Mouse (Mus musculus) lung, embryonic 15.5 days (tissue): ENCODE results near the gene Wfdc1. TPM values are rescaled to one million over a fixed set of nuclear protein-coding genes. Genes with fewer than 3 reads are reported as not detected.

Source experiments
- ATAC-seq: fragments of 200-750 bp; cut with Nextera tagmentation; 2 replicates; pipeline ENCODE4 v1.8.0; 2017; ENCODE audit warnings: moderate number of reproducible peaks, borderline replicate concordance; ENCODE audit not compliant: low FRiP score, low TSS enrichment; ENCODE audit errors: extremely low read depth
- H3K27ac ChIP-seq: fragments of 300-500 bp; sonication (generic); 2 replicates; pipeline ENCODE4 v1.5.1; 2015; ENCODE audit warnings: moderate library complexity, mild to moderate bottlenecking, inconsistent platforms
- H3K27me3 ChIP-seq: fragments of 300-500 bp; sonication (generic); 2 replicates; pipeline ENCODE4 v1.6.1; 2015; ENCODE audit warnings: inconsistent platforms
- H3K36me3 ChIP-seq: fragments of 300-500 bp; sonication (generic); 2 replicates; pipeline ENCODE4 v1.6.1; 2015; ENCODE audit warnings: inconsistent platforms
- H3K4me1 ChIP-seq: fragments of 300-500 bp; sonication (generic); 2 replicates; pipeline ENCODE4 v1.6.1; 2015; ENCODE audit warnings: inconsistent platforms
- H3K4me2 ChIP-seq: fragments of 300-500 bp; sonication (generic); 2 replicates; pipeline ENCODE4 v1.6.1; 2015; ENCODE audit warnings: inconsistent platforms, mild to moderate bottlenecking, moderate library complexity
- H3K4me3 ChIP-seq: fragments of 300-500 bp; sonication (generic); 2 replicates; pipeline ENCODE4 v1.5.1; 2015; ENCODE audit warnings: mild to moderate bottlenecking, inconsistent platforms
- H3K9ac ChIP-seq: fragments of 300-500 bp; sonication (generic); 2 replicates; pipeline ENCODE4 v1.6.1; 2015; ENCODE audit warnings: inconsistent platforms
- H3K9me3 ChIP-seq: fragments of 300-500 bp; sonication (generic); 2 replicates; pipeline ENCODE4 v1.6.1; 2016; ENCODE audit warnings: inconsistent platforms
- WGBS: fragments of 180-500 bp; shearing (Covaris S2); methylation state at CpG from one replicate; pipeline ENCODE4 v1.1.7; 2015; 5-methylcytosine and 5-hydroxymethylcytosine counted together
- polyA plus RNA-seq: library from polyadenylated mRNA; unstranded; fragments of >200 nt; fragmentation: Nextera tagmentation; extraction: Ambion mirVana; gene quantifications from 2 replicates; pipeline ENCODE4 v1.2.1, GENCODE M21; 2015

Gene Wfdc1
- polyA plus RNA-seq, 1 experiment from 2014 or later: 6.3 TPM

GRCm38 (mm10) chr8:119627613-119628359 lies 38.4 kb upstream of the Wfdc1 start:
- Histone ChIP-seq H3K36me3 (no peaks in the 10 kb centered on the region), H3K9me3 (no peaks in the 10 kb centered on the region), H3K4me1 (no peaks in the 10 kb centered on the region), H3K4me2 (no peak overlapping the region), H3K27me3 (peaks cover 18% of the 10 kb centered on the region), H3K4me3 (no peak overlapping the region), H3K27ac (no peak overlapping the region), H3K9ac (no peak overlapping the region)
- WGBS: 34% methylated on average over 10 of the region's 10 CpGs
- ATAC-seq: no peak

- H3K4me3 ChIP-seq: no peak overlapping the region
- no peak for ATAC-seq
- no peak overlapping the region for H3K9ac ChIP-seq
- 55% methylated on average over 3 of the region's 3 CpGs for WGBS
- peaks cover 6% of the 10 kb centered on the region; the same call in 1 of the 2 replicates for H3K4me1 ChIP-seq
- no peaks in the 10 kb centered on the region for H3K9me3 ChIP-seq
- H3K36me3 ChIP-seq: no peaks in the 10 kb centered on the region
- H3K27ac ChIP-seq: no peak overlapping the region
- peaks cover 46% of the 10 kb centered on the region for H3K27me3 ChIP-seq
- no peak overlapping the region for H3K4me2 ChIP-seq
Measured at GRCm38 (mm10) chr8:119630841-119631240, 35.3 kb upstream of the Wfdc1 start.

GRCm38 (mm10) chr8:119632246-119632645 lies 33.9 kb upstream of the Wfdc1 start:
- Histone ChIP-seq H3K9me3 (no peaks in the 10 kb centered on the region), H3K4me2 (no peak overlapping the region), H3K4me3 (no peak overlapping the region), H3K27me3 (peaks cover 52% of the 10 kb centered on the region), H3K9ac (no peak overlapping the region), H3K27ac (no peak overlapping the region), H3K36me3 (no peaks in the 10 kb centered on the region), H3K4me1 (peaks cover 6% of the 10 kb centered on the region; the same call in 1 of the 2 replicates)
- ATAC-seq: no peak
- 78% methylated on average over 9 of the region's 9 CpGs for WGBS

GRCm38 (mm10) chr8:119632909-119633308 lies 33.3 kb upstream of the Wfdc1 start:
- Histone ChIP-seq H3K4me2 (no peak overlapping the region), H3K36me3 (no peaks in the 10 kb centered on the region), H3K9ac (no peak overlapping the region), H3K4me3 (no peak overlapping the region), H3K27me3 (peaks cover 52% of the 10 kb centered on the region), H3K27ac (no peak overlapping the region), H3K4me1 (peaks cover 6% of the 10 kb centered on the region; the same call in 1 of the 2 replicates), H3K9me3 (no peaks in the 10 kb centered on the region)
- no peak for ATAC-seq
- WGBS: 43% methylated on average over 29 of the region's 29 CpGs

- ATAC-seq: no peak
- Histone ChIP-seq H3K36me3 (no peaks in the 10 kb centered on the region), H3K27me3 (peaks cover 52% of the 10 kb centered on the region), H3K4me1 (peaks cover 6% of the 10 kb centered on the region; the same call in 1 of the 2 replicates), H3K27ac (no peak overlapping the region), H3K4me3 (no peak overlapping the region), H3K4me2 (no peak overlapping the region; the same call in 1 of the 2 replicates), H3K9ac (no peak overlapping the region), H3K9me3 (no peaks in the 10 kb centered on the region)
- 22% methylated on average over 14 of the region's 14 CpGs for WGBS
Measured at GRCm38 (mm10) chr8:119634616-119635336, 31.4 kb upstream of the Wfdc1 start.

GRCm38 (mm10) chr8:119635378-119635777 lies 30.8 kb upstream of the Wfdc1 start, which contains the start of gene Kcng4:
Gene Kcng4, minus strand, starts transcription at chr8:119635680.
- H3K4me3 ChIP-seq: no peak within 1 kb of the TSS
- H3K9ac ChIP-seq: no peak within 1 kb of the TSS
- H3K4me1 ChIP-seq: peaks cover 6% of the 10 kb centered on the region; the same call in 1 of the 2 replicates
- ATAC-seq: peak; percentile 25; the same call in 1 of the 2 replicates
- H3K9me3 ChIP-seq: no peaks in the 10 kb centered on the region
- peaks cover 52% of the 10 kb centered on the region for H3K27me3 ChIP-seq
- H3K27ac ChIP-seq: no peak within 1 kb of the TSS
- WGBS: 19% methylated on average over 6 of the region's 6 CpGs
- H3K36me3 ChIP-seq: no peaks in the 10 kb centered on the region
- H3K4me2 ChIP-seq: no peak within 1 kb of the TSS; the same call in 1 of the 2 replicates

GRCm38 (mm10) chr8:119635958-119636357 lies 30.2 kb upstream of the Wfdc1 start:
- Histone ChIP-seq H3K9ac (no peak overlapping the region), H3K27me3 (peaks cover 52% of the 10 kb centered on the region), H3K4me3 (no peak overlapping the region), H3K36me3 (no peaks in the 10 kb centered on the region), H3K4me1 (peaks cover 6% of the 10 kb centered on the region; the same call in 1 of the 2 replicates), H3K9me3 (no peaks in the 10 kb centered on the region), H3K4me2 (no peak overlapping the region; the same call in 1 of the 2 replicates), H3K27ac (no peak overlapping the region)
- no peak for ATAC-seq
- WGBS: 43% methylated on average over 2 of the region's 2 CpGs

GRCm38 (mm10) chr8:119636766-119637165 lies 29.4 kb upstream of the Wfdc1 start:
- no peaks in the 10 kb centered on the region for H3K9me3 ChIP-seq
- peaks cover 44% of the 10 kb centered on the region for H3K27me3 ChIP-seq
- peaks cover 6% of the 10 kb centered on the region; the same call in 1 of the 2 replicates for H3K4me1 ChIP-seq
- no peak overlapping the region for H3K9ac ChIP-seq
- H3K27ac ChIP-seq: no peak overlapping the region
- H3K4me3 ChIP-seq: no peak overlapping the region
- H3K36me3 ChIP-seq: no peaks in the 10 kb centered on the region
- no peak for ATAC-seq
- no peak overlapping the region for H3K4me2 ChIP-seq
- 53% methylated on average over 7 of the region's 7 CpGs for WGBS

GRCm38 (mm10) chr8:119637381-119637780 lies 28.8 kb upstream of the Wfdc1 start:
- H3K4me1 ChIP-seq: peaks cover 6% of the 10 kb centered on the region; the same call in 1 of the 2 replicates
- WGBS: 75% methylated on average over 4 of the region's 4 CpGs

GRCm38 (mm10) chr8:119638261-119638660 lies 27.9 kb upstream of the Wfdc1 start:
- ATAC-seq: no peak
- no peak overlapping the region for H3K4me3 ChIP-seq
- peaks cover 6% of the 10 kb centered on the region; the same call in 1 of the 2 replicates for H3K4me1 ChIP-seq
- H3K27ac ChIP-seq: no peak overlapping the region
- 69% methylated on average over 6 of the region's 6 CpGs for WGBS
- H3K27me3 ChIP-seq: peaks cover 29% of the 10 kb centered on the region
- H3K36me3 ChIP-seq: no peaks in the 10 kb centered on the region
- no peak overlapping the region for H3K4me2 ChIP-seq
- H3K9ac ChIP-seq: no peak overlapping the region
- H3K9me3 ChIP-seq: no peaks in the 10 kb centered on the region

More at GRCm38 (mm10) chr8:119637381-119637780, 28.8 kb upstream of the Wfdc1 start:
- no peak for ATAC-seq
- Histone ChIP-seq H3K9ac (no peak overlapping the region), H3K4me3 (no peak overlapping the region), H3K27me3 (peaks cover 38% of the 10 kb centered on the region), H3K4me2 (no peak overlapping the region), H3K36me3 (no peaks in the 10 kb centered on the region), H3K9me3 (no peaks in the 10 kb centered on the region), H3K27ac (no peak overlapping the region)

- peaks cover 14% of the 10 kb centered on the region for H3K27me3 ChIP-seq
- H3K4me3 ChIP-seq: no peak overlapping the region
- no peak for ATAC-seq
- WGBS: 53% methylated on average over 7 of the region's 7 CpGs
- no peak overlapping the region for H3K4me2 ChIP-seq
- H3K9me3 ChIP-seq: no peaks in the 10 kb centered on the region
- H3K27ac ChIP-seq: no peak overlapping the region
- no peak overlapping the region for H3K9ac ChIP-seq
- H3K36me3 ChIP-seq: no peaks in the 10 kb centered on the region
- peaks cover 6% of the 10 kb centered on the region; the same call in 1 of the 2 replicates for H3K4me1 ChIP-seq
Measured at GRCm38 (mm10) chr8:119639798-119640197, 26.4 kb upstream of the Wfdc1 start.

GRCm38 (mm10) chr8:119641058-119641457 lies 25.1 kb upstream of the Wfdc1 start:
- Histone ChIP-seq H3K4me3 (no peak overlapping the region), H3K4me1 (no peaks in the 10 kb centered on the region), H3K4me2 (no peak overlapping the region), H3K9ac (no peak overlapping the region), H3K27ac (no peak overlapping the region), H3K36me3 (no peaks in the 10 kb centered on the region), H3K27me3 (peaks cover 4% of the 10 kb centered on the region; the same call in 1 of the 2 replicates), H3K9me3 (no peaks in the 10 kb centered on the region)
- WGBS: 76% methylated on average over 5 of the region's 5 CpGs
- ATAC-seq: no peak
